Mouse (Mus musculus): ENCODE measurements around the gene Osgep.
"Not testable (repeated sequence)": the region's sequence is repeated elsewhere in the genome, so short reads cannot be mapped to it uniquely, and the experiment has no call there.

Gene Osgep

DNA sequence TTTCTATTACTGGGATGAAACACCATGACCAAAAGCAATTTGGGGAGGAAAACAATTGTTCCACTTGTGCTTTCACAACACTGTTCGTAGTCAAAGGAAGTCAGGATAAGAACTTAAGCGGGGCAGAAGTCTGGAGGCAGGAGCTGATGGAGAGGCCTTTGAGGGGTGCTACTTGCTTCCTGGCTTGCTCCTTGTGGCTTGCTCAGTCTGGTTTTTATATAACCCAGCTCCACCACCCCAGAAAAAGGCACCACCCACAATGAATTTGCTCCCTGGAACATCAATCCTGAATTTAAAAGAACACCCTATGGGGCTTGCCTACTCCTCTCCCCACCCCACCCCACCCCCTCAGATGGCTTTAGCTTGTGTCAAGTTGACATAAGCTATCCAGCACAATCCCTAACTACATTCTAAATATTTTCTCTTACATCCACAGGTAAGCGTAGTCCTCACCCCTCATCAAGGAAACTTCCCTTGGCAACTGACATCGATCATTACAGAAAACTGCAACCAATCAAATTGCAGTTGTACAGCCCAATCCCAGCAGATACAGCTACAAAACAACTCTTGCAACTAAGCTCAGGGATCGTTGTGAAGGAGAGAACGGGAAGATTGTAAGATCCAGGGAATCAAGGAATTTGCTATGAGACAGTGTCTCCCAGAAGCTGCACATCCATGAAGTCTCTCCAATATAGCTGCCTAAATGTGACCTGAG lies 48.3 kb downstream of the Osgep start:
- DNase-seq (ENCODE audit: low spot score), result no peak

DNA sequence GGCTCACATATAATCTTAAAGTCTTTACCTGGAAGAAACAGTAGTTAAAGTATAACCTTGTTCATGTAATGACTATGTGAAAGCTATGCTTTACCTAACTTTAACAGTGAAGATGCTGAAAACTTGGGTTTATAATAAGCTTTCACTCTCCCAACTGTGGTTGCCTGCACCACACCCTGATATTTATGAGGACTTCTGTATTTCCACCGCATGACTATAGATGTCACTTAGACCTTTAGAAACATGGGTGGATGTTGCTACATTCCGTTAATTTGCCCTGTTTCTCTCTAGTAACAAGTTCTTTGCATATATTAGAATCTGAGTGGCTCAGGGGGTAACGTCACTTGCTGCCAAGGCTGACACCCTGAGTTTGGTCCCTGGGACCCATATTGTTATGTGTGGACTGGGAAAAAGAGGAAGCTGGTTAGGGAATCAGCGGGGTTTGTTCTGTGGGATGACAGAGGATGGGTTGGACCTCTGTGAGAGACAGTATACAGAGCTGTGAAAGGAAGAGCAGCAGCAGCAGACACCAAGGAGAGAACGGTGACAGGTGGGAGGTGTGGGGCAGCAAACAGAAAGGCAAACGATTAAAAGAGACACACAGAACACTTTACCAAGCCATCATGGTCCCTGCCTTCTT lies 49.0 kb downstream of the Osgep start:
- no peak for DNase-seq (ENCODE audit: low spot score)

DNA sequence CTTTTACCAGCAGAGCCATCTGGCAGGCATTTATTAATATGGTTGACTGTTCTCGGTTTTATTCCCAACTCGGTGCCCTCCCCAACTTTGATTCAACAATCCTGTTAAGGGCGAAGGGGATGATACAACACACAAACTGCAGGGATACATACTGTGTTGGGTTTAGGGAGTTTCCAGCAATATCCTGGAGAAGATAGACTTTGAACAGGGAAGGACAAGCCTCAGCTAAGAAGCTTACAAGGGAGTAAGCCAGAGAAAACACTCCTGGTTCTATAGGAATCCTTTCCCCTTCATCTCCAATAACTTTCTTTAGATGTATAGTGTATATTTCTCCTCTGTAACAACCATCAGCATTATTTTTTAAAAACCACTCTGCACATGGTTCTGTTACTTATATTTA lies 49.5 kb downstream of the Osgep start:
- DNase-seq (ENCODE audit: low spot score), result no peak

DNA sequence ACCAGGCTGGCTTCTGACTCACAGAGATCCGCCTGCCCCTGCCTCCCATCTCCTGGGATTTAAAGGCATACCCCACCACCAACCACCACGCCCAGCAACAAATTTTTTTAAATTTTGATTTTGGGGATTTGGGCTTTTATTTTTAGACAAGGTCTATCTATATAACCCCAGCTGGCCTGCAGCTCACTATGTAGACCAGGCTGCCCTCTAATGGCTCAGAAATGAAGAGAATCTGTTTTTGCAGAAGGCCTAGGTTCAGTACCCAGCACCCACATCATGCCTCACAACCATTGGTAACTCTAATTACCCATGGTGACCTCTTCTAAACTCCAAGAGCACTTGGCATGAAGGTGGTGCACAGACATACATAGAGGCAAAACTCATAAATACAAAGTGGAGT lies 53.4 kb downstream of the Osgep start:
- no peak for DNase-seq (ENCODE audit: low spot score)

DNA sequence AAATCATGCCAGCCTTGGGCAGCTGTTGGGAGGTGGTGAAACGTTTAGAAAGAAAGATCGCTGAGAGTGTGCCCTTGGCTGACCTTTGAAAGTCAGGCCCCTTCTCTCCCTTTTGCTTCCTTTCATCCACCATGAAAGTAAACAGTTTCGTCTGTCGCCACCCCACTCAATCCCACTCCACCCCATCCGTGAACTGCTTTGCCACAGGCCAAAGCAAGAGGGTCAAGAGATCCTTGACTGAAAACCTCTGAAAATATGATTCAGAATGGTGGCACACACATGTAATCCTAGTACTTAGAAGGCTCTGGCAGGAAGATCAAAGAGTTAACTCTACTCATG lies 53.9 kb downstream of the Osgep start:
- DNase-seq (ENCODE audit: low spot score), result no peak

DNA sequence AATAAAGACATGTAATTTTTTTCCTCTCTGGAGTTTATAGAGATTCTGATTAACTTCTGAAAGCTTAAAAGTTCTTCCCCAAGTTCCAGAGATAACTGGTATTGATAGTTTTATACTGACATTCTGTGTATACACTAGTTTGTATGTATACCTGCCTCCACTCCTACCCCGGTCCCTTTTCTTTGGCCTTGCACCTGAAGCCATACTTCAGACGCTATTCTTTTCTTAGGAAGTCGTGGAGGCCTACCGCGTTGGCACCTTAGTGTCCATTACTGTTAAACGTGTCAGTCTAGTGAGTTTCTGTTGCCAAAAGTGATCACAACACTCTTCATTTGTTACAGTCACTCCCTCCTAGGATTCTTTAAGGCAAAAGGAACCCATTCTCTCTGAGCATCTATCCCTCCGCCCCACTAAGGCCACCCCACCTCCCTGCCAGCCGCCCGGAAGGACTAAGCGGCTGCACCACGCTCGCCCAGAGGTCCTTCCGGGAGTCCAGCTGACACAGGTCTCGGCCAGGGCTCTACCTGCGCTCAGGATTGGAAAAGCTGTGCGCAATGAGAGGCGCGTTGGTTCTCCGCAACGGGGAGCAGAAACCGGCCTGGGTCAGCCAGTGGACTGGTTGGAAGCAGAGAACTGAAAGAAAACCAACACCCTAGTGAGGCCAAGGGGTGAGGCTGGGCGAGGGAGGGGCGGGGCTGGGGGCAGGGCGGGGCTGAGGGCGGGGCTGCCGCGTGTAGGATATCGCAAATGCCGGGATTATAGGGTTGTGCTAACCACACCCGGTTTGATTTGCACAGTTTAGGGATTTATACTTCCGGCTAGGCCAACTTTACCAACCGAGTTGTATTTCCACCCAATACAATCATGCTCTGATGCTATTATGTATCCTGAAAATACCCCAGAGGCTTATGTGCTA lies 54.5 kb downstream of the Osgep start, which contains the start of gene Tep1:
Gene Tep1, minus strand, starts transcription at position 672 of the 916 bp plus-strand sequence.
- DNase-seq (ENCODE audit: low spot score), result no peak

DNA sequence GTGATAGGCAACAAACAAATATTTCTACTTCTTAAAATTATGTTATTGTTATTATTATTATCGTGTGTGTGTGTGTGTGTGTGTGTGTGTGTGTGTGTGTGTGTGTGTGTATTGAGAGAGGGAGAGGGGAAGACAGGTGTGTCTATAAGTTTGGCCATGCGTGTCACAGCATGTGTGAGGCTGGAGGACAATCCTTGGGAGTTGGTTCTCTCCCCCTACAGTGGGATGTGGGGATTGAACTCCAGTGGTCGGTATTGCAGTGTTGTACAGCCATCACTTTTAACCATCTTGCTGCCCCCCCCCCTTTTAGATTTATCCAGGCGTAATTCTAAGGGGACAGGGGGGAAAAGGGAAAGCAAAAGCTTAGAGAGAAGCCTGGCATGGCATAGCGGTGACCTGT lies 56.0 kb downstream of the Osgep start:
- no peak for DNase-seq (ENCODE audit: low spot score)

DNA sequence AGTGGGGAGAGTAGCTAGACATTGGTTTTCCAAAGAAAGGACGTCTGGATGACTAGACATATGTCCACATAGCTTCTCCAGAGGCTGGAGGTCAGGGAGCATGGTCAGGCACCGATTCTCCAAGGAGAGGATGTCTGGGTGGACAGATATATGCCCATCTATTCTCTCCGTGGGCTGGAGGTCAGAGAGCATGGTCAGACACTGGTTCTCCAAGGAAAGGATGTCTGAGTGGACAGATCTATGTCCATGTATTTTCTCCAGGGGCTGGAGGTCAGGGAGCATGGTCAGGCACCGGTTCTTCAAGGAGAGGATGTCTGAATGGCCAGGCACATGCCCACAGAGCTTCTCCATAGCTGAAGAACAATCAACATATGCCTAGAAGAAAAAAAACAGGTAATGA lies 56.5 kb downstream of the Osgep start:
- no peak for DNase-seq (ENCODE audit: low spot score)

DNA sequence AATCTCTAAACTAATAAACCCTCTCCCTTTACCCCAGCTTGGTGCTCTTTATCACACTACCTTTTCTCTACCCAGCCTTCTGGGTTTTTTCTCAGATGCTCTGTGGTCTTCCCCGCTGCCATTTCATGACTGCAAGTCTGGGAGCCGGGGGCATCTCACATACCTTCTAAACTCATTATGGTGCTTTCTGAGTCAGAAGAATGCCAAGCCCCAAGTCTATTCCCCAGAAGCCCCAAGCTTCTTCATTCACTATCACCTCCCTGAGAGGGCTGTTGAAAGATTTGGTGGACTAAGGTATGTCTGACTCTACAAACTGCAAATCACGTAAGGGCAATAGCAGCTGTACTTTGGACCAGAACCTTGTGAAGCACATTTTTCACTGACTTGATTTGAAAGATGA lies 57.7 kb downstream of the Osgep start:
- no peak for DNase-seq (ENCODE audit: low spot score)

DNA sequence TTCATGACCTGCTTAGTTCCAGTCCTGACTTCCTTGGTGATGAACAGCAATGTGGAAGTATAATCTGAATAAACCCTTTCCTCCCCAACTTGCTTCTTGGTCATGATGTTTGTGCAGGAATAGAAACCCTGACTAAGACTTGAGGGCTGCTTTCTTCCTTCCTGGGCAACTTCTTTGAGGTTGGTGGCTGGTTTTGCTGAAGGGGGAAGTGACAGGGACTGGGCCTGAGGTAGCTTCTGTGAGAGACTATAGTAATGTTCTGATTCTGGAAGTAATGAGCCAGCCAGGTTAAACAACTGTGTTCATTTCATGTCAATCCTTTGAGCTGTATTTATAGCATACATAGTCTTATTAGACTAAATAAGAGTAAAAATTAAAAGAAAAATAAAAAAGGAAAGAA lies 59.7 kb downstream of the Osgep start:
- DNase-seq (ENCODE audit: low spot score), result not testable (repeated sequence)

DNA sequence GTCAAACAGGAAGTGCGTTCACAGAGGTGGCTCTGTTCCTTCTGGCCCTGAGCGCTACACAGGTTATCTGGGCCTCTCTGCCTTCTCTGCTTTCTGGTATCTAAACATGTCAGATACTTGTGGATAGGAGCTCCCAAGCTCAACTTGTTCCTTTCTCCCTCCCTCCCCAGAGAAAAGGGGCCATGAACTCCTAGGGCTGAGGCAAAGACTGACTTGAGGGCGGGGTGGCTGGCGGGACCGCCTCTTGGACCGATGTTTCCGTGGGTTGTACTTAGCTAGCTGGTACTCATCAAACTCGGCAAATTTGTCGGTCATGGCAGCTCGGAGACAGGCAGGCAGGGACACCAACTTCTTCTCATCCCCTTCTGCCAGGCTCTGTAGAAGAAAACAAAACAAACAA lies 62.1 kb downstream of the Osgep start:
- no peak for DNase-seq (ENCODE audit: low spot score)

Data from urinary bladder, postnatal 10 days (tissue).